Mouse (Mus musculus): ENCODE measurements around the gene Plbd2. TPM values are rescaled to one million over a fixed set of nuclear protein-coding genes. Genes with fewer than 3 reads are reported as not detected.
A peak's percentile ranks its signal among the peaks of the same experiment; 100 is the strongest.

Gene Plbd2
- polyA plus RNA-seq, 1 experiment: 0.83 TPM

DNA sequence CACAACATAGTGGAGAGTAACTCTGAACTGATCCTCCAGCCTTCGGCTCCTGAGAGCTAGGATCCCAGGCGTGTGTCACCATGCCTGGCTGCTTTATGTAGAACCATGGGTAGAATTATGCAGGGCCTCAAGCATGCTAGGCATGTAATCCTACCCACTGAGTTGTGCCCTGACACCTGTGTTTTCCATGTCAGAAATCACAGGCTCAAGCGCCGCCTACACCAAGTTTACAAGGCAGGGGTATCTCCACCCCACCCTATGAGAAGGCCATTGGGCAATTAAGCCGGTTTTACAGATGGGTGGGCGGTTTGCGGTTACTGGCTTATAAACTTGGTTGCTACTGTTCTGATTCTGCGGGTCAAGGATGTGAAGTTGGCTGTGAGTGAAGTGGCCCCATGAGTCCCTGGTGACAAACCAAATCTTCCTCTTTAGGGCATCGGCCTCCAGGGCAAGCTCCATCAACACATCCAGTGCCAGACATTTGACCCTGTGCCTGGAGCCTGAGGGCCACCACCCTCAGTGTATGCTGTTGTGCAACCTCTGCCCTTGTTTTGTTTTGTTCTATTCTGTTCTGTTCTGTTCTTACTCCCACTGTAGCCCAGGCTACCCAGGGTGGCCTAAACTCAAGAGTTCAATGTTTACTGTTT, 10.7 kb upstream of the Plbd2 start:
- TF ChIP-seq TAL1 (IDR thresholded peaks at IDR 0.05; ENCODE audit: low read length): no peak
- TF ChIP-seq GATA1 (IDR thresholded peaks at IDR 0.05; ENCODE audit: low read length): no peak
- H3K9me3 ChIP-seq (ENCODE audit: control insufficient read depth, low read length): peaks cover 7% of the 10 kb centered on the region
- H3K27me3 ChIP-seq (ENCODE audit: control insufficient read depth): peaks cover 22% of the 10 kb centered on the region
- H3K4me1 ChIP-seq (ENCODE audit: control insufficient read depth): peaks cover 38% of the 10 kb centered on the region
- H3K4me3 ChIP-seq (replicated peaks): no peak overlapping the region
- no peaks in the 10 kb centered on the region for H3K36me3 ChIP-seq (ENCODE audit: control insufficient read depth)

DNA sequence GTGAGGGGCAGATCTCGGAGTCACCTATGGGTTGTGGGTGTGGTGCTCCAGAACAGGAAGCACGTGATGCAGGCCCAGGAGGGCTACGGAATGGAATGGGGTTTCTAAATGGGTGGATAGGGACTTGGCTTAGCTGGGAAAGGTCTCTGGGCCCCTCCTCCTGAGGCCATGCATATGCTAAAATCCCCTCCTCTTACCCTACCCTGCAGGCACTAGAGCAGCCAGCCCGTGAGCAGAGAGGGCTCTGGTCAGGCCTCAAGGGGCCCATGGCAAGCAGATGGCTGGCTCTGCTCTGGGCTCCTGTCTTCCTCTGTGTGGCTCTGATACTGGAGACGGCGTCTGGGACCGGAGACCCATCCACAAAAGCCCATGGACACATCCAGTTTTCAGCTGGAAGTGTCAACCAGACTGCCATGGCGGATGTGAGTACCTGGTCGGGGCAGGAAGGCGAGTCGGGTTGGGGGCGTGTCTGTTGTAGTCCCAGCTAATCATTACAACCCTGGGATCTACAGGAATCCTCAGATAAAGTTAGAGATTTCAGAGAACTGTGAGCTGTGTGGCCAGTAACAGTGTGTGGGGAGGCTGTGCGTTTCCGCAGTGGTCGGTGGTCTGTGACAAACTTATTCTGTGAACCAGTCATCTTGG, 9.6 kb upstream of the Plbd2 start:
- H3K4me1 ChIP-seq (ENCODE audit: control insufficient read depth): peaks cover 38% of the 10 kb centered on the region
- H3K4me3 ChIP-seq (replicated peaks): no peak overlapping the region
- TF ChIP-seq GATA1 (IDR thresholded peaks at IDR 0.05; ENCODE audit: low read length) (no peak), TAL1 (IDR thresholded peaks at IDR 0.05; ENCODE audit: low read length) (no peak)
- no peaks in the 10 kb centered on the region for H3K36me3 ChIP-seq (ENCODE audit: control insufficient read depth)
- peaks cover 7% of the 10 kb centered on the region for H3K9me3 ChIP-seq (ENCODE audit: control insufficient read depth, low read length)
- peaks cover 22% of the 10 kb centered on the region for H3K27me3 ChIP-seq (ENCODE audit: control insufficient read depth)

DNA sequence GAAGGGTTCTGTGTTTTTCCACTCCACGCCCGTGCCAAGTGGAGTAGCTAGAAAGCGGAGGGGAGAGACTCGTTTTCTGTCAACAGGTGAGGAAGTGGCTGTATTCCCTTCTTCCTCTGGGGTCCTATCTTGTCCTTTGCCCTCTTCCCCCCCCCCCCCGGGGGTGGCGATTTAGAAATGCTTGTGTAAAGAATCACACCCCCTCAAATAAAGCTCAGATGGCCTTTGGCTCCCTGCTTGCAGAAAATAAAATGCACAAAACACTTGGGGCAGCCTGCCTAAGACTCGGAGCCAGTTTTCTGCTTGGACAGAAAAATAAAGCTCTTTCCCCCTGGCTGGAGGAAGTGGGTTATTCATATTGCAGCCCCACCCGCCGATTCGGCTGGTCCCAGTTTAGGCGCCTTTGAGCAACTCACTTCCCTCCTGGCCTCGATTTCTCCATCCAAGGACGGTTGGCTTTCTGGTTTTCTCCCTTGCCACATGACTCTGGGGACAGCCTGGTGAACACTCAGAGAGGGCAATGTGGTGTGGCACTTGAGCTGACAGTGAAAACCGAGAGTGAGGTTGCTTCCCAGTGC, 8.3 kb upstream of the Plbd2 start:
- TF ChIP-seq GATA1 (IDR thresholded peaks at IDR 0.05; ENCODE audit: low read length) (no peak), TAL1 (IDR thresholded peaks at IDR 0.05; ENCODE audit: low read length) (no peak)
- no peaks in the 10 kb centered on the region for H3K36me3 ChIP-seq (ENCODE audit: control insufficient read depth)
- peaks cover 7% of the 10 kb centered on the region for H3K9me3 ChIP-seq (ENCODE audit: control insufficient read depth, low read length)
- H3K27me3 ChIP-seq (ENCODE audit: control insufficient read depth): peaks cover 22% of the 10 kb centered on the region
- H3K4me3 ChIP-seq (replicated peaks): peak overlapping the region; percentile 64
- H3K4me1 ChIP-seq (ENCODE audit: control insufficient read depth): peaks cover 32% of the 10 kb centered on the region

- Histone ChIP-seq H3K4me1 (ENCODE audit: control insufficient read depth) (peaks cover 27% of the 10 kb centered on the region), H3K4me3 (replicated peaks) (peak within 1 kb of the TSS; percentile 64), H3K9me3 (ENCODE audit: control insufficient read depth, low read length) (peaks cover 7% of the 10 kb centered on the region), H3K36me3 (ENCODE audit: control insufficient read depth) (no peaks in the 10 kb centered on the region), H3K27me3 (ENCODE audit: control insufficient read depth) (peaks cover 22% of the 10 kb centered on the region)
- no peak for TF ChIP-seq TAL1 (IDR thresholded peaks at IDR 0.05; ENCODE audit: low read length)
- no peak for TF ChIP-seq GATA1 (IDR thresholded peaks at IDR 0.05; ENCODE audit: low read length)
These were observed 7.7 kb upstream of the Plbd2 start, which contains the start of gene Slc8b1 for GRCm38 (mm10) chr5:120510982-120511642. TSS of gene Slc8b1 (plus strand) at chr5:120511168.

GRCm38 (mm10) chr5:120507311-120507710, 3.9 kb upstream of the Plbd2 start:
- no peak overlapping the region for H3K4me3 ChIP-seq (replicated peaks)
- TF ChIP-seq GATA1 (IDR thresholded peaks at IDR 0.05; ENCODE audit: low read length): no peak
- no peak for TF ChIP-seq TAL1 (IDR thresholded peaks at IDR 0.05; ENCODE audit: low read length)
- peaks cover 7% of the 10 kb centered on the region for H3K9me3 ChIP-seq (ENCODE audit: control insufficient read depth, low read length)
- H3K27me3 ChIP-seq (ENCODE audit: control insufficient read depth): peaks cover 17% of the 10 kb centered on the region
- H3K36me3 ChIP-seq (ENCODE audit: control insufficient read depth): no peaks in the 10 kb centered on the region
- H3K4me1 ChIP-seq (ENCODE audit: control insufficient read depth): peaks cover 43% of the 10 kb centered on the region

DNA sequence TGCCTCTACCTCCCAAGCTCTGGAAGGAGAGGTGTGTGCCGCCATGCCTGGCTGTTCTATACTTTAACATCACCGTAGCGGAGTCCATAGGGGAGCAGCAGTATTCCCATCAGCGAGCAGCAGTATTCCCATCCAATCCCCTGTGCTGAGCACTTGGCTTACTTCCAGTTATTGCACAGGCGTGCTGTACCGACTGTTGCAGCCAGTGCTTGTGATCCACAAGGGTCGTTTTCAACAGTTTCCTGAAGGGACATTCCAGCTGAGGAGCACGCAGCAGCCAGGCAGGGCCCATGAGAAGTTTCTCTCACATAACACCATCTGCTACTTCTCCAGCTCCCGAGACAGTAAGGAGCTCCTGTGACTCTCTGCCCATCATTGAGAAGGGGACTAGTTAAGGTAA, 3.1 kb upstream of the Plbd2 start:
- Histone ChIP-seq H3K4me3 (replicated peaks) (no peak overlapping the region), H3K9me3 (ENCODE audit: control insufficient read depth, low read length) (peaks cover 7% of the 10 kb centered on the region), H3K4me1 (ENCODE audit: control insufficient read depth) (peaks cover 40% of the 10 kb centered on the region), H3K27me3 (ENCODE audit: control insufficient read depth) (peaks cover 9% of the 10 kb centered on the region), H3K36me3 (ENCODE audit: control insufficient read depth) (no peaks in the 10 kb centered on the region)
- TF ChIP-seq GATA1 (IDR thresholded peaks at IDR 0.05; ENCODE audit: low read length): no peak

- Histone ChIP-seq H3K36me3 (ENCODE audit: control insufficient read depth) (no peaks in the 10 kb centered on the region), H3K4me1 (ENCODE audit: control insufficient read depth) (peaks cover 33% of the 10 kb centered on the region), H3K4me3 (replicated peaks) (peak overlapping the region; percentile 21), H3K27me3 (ENCODE audit: control insufficient read depth) (peaks cover 2% of the 10 kb centered on the region; the same call in 1 of the 2 replicates), H3K9me3 (ENCODE audit: control insufficient read depth, low read length) (peaks cover 3% of the 10 kb centered on the region)
- no peak for TF ChIP-seq GATA1 (IDR thresholded peaks at IDR 0.05; ENCODE audit: low read length)
- TF ChIP-seq TAL1 (IDR thresholded peaks at IDR 0.05; ENCODE audit: low read length): no peak
These were observed 2.4 kb upstream of the Plbd2 start for GRCm38 (mm10) chr5:120505781-120506180.

- Histone ChIP-seq H3K27me3 (ENCODE audit: control insufficient read depth) (peaks cover 2% of the 10 kb centered on the region; the same call in 1 of the 2 replicates), H3K4me3 (replicated peaks) (peak overlapping the region; percentile 21), H3K36me3 (ENCODE audit: control insufficient read depth) (no peaks in the 10 kb centered on the region), H3K9me3 (ENCODE audit: control insufficient read depth, low read length) (peaks cover 3% of the 10 kb centered on the region), H3K4me1 (ENCODE audit: control insufficient read depth) (peaks cover 29% of the 10 kb centered on the region)
- no peak for TF ChIP-seq TAL1 (IDR thresholded peaks at IDR 0.05; ENCODE audit: low read length)
- no peak for TF ChIP-seq GATA1 (IDR thresholded peaks at IDR 0.05; ENCODE audit: low read length)
These were observed 1.9 kb upstream of the Plbd2 start for GRCm38 (mm10) chr5:120505368-120505767.

GRCm38 (mm10) chr5:120502675-120503143, 716 bp downstream of the Plbd2 start:
- Histone ChIP-seq H3K9me3 (ENCODE audit: control insufficient read depth, low read length) (no peaks in the 10 kb centered on the region), H3K36me3 (ENCODE audit: control insufficient read depth) (peaks cover 12% of the 10 kb centered on the region), H3K4me1 (ENCODE audit: control insufficient read depth) (peaks cover 31% of the 10 kb centered on the region), H3K27me3 (ENCODE audit: control insufficient read depth) (no peaks in the 10 kb centered on the region), H3K4me3 (replicated peaks) (peak overlapping the region; percentile 81)
- TF ChIP-seq TAL1 (IDR thresholded peaks at IDR 0.05; ENCODE audit: low read length) (no peak), GATA1 (IDR thresholded peaks at IDR 0.05; ENCODE audit: low read length) (no peak)

Measured in erythroblast, embryonic 14.5 days (primary cell).